Mouse (Mus musculus): ENCODE results near the gene Dnajb4.
A peak's percentile ranks its signal among the peaks of the same experiment; 100 is the strongest.
"Not testable (repeated sequence)": the region's sequence is repeated elsewhere in the genome, so short reads cannot be mapped to it uniquely, and the experiment has no call there.

Gene Dnajb4

GRCm38 (mm10) chr3:152208096-152208885, 1.8 kb downstream of the Dnajb4 start:
- DNase-seq, result no peak

- DNase-seq, result no peak
Observed at GRCm38 (mm10) chr3:152207156-152207555, 2.9 kb downstream of the Dnajb4 start.

- DNase-seq, result no peak
Observed at GRCm38 (mm10) chr3:152204577-152204976, 5.5 kb downstream of the Dnajb4 start.

- no peak for DNase-seq
Observed at GRCm38 (mm10) chr3:152203996-152204395, 6.1 kb downstream of the Dnajb4 start.

DNA sequence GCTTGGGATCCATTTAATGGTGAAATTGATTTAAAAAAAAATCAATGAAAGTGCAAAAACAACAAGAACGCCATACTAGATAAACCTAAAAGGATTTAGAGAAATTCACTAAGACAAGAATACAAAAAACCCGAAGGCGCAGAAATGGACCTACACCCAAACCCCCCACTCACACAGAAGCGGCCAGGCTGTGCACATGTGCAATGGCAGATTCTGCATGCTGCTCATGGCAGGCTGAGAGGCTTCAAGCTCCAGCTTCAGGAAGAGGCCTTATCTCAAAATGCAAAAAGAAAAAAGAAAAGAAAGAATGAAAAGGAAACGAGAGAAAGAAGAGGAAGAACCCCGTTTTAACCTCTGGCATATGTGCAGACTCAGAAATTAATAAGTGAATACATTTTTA, 6.7 kb downstream of the Dnajb4 start:
- no peak for DNase-seq

DNA sequence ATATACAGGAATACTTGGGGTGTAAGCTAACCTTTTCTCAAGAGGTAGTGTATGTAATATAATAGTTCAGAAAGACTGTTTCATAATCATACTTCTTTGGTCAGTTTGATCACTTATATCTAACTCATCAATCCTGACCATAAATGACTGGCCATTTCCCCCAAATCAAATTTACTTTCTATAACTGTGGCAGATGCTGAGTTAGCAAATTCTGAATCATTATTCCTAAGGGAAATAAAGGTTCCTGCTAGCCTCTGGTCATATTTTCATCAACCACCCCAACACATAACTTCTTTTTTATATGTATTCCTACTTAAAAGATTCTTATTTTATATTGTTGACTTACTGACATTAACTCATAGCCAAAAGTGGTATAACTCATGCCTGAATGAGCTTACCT, 7.2 kb downstream of the Dnajb4 start:
- no peak for DNase-seq

DNA sequence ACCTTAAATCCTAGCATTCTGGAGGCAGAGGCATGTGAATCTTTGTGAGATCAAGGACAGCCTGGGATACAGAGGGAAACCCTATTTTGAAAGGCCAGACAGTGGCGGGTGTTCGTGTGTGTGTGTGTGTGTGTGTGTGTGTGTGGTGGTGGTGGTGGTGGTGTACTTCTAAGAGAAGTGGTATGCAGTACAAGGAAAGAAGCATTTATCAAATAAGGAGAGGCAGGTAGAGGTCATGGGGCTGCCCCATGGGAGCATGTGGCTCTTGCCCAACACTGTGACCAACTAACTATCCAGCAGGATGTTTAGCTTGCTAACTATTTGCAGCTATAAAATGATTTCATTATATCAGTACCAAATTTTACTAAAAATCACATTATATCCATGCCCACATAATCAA, 8.5 kb downstream of the Dnajb4 start:
- no peak for DNase-seq

- no peak for DNase-seq
Observed at GRCm38 (mm10) chr3:152201181-152201580, 8.9 kb downstream of the Dnajb4 start.

DNA sequence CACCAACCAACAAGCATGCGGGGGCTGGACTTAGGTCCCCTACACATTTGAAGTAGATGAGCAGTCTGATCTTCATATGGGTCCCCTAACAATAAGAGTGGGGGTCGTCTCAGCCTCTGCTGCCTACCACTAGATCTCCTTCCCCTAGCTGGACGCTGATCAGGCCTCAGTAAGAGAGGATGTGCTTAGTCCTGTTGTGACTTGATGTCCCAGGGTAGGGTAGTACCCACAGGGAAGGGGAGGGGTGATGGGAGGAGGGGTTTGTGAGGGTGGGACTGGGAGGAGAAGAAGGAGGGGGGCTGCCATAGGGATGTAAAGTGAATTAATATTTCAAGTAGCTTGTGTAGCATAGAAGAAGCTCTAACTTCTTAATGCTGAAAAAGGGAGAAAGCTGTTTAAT, 11.0 kb downstream of the Dnajb4 start:
- no peak for DNase-seq

- not testable (repeated sequence) for DNase-seq
Observed at GRCm38 (mm10) chr3:152197246-152197645, 12.9 kb downstream of the Dnajb4 start.

DNA sequence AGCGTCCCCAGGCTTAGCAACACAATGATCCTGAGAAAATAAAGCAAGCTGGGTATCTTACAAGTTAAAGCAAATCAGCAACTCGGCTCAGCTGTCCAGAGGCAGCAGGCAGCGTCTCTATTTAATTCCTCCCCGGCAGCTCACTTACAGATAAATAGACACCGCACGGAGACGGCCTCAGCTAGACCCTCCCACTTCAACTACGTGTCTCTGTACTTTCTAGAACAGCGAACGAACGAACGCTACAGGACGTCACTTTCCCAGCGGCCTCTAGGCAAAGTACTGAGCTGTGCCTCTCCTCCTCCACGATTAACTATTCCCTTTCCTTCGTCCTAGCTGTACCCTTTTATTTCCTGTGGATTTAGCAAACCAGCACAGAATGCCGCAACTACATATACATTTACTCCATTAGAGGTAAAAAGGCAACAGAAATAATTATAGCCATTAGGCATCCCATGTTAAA, 16.4 kb downstream of the Dnajb4 start:
- DNase-seq, result peak; percentile 72

GRCm38 (mm10) chr3:152193177-152193576, 16.9 kb downstream of the Dnajb4 start:
- no peak for DNase-seq

DNA sequence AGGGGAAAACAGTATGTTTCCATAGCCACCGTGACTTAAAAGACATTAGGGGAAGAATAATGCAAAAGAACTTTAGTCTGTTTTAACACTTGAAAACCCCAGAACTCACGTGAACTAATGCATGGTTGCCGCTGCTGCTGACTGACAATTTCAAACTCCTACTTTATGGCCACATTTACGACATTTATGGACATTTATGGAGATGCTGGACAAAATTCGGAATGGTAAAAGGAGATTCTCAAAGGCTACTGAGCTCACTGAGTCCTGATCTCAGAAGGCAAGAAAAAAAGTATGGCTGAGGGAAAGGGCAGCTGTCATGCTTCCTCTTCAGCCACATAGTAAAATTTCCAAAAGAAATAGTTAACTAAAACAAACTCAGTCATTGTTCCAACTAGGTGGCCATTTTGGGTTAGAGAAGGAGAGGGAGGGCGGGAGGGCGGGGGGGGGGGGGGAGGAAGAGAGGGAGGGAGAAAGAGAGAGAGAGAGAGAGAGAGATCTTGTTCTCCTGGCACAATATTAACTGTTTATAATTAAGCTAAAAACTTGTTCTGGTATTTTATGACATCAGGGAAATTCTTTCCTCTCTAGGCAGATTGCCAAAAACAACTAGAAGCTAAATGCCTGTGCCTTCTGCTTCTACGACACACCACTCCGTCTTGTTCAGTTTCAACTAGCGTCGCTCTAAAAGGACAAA, 17.7 kb downstream of the Dnajb4 start:
- no peak for DNase-seq

GRCm38 (mm10) chr3:152191791-152192237, 18.3 kb downstream of the Dnajb4 start:
- no peak for DNase-seq

GRCm38 (mm10) chr3:152190679-152191477, 19.2 kb downstream of the Dnajb4 start:
- DNase-seq, result no peak

GRCm38 (mm10) chr3:152189306-152189705, 20.8 kb downstream of the Dnajb4 start:
- DNase-seq, result no peak

DNA sequence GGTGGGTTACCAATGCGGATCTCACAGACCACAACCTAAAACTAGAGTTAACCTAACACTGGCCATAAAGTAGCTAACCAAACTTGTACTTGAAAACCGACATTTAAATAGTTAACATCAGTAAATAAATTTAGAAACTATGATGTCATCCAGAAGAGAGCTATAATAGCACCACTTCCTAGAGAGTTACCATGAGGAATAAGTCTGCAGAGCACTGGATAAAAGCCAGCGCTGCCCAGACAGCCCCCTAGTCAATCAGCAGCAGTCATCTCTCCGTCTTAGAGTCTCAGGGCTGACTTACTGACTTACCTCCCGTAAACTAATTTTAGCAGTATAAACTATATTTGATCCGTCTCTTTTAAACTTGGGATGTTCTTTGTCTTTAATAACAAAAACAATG, 24.0 kb downstream of the Dnajb4 start:
- DNase-seq, result no peak

GRCm38 (mm10) chr3:152183522-152183921, 26.6 kb downstream of the Dnajb4 start:
- no peak for DNase-seq

DNA sequence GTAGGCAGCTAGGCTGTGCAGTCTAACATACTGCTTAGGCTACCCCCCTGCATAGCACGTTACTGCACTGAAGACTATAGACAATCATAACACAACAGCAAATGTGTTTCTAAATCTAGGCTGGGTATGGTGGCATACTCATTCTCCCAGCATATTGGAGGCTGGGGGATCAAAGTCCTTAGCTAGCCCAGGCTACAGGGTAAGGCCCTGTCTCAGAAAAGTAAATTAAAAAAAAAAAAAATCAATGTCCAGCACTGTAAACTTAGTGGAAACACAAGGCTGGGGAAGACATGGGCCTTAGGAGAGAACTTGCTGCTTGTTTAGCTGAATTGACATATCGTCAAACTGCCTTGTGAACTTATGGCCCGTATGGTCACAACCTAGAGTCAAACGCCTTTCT, 29.5 kb downstream of the Dnajb4 start:
- DNase-seq, result no peak

GRCm38 (mm10) chr3:152179285-152179684, 30.8 kb downstream of the Dnajb4 start:
- no peak for DNase-seq

GRCm38 (mm10) chr3:152178816-152179215, 31.3 kb downstream of the Dnajb4 start:
- DNase-seq, result no peak

GRCm38 (mm10) chr3:152172322-152172935, 37.7 kb downstream of the Dnajb4 start:
- DNase-seq, result no peak

DNA sequence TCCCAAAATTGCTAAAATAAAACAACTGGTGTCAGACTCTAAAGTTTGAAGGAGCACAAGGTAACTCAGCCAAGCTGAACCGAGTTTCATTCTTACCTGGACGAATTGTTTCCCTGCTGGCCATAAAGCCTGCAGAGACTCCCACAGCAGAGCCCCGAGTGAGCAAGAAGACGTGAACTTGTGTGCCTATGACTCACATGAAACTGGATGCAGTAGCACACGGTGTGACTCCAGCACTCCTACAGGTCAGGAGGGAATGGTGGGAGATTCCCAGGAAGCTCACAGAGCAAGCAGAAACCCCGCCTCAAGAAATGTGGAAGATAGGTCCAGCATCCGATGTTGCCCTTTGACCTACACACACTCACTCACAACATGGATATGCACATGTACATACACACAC, 38.2 kb downstream of the Dnajb4 start:
- DNase-seq, result no peak
